12 mouse cellular contexts compared by ENCODE assay signal in genomic region chr7:112321798-112322794, GRCm38 (mm10).
DNase-seq lines count a peak whose midpoint lies in the region; ATAC-seq lines count a peak whose summit lies in the region.
"Had no signal": no experiment of that assay in that cellular context is flagged by ENCODE, and none has a peak within 500 bp of the region (broad histone marks: within the 10 kb centered on the region; RNA-seq: fewer than 3 reads in every experiment).

No protein-coding gene starts in this region.

- DNase-seq in 416B (ENCODE audit: low read depth): peak; percentile 59
- peak; percentile 67 for DNase-seq in induced T-regulatory cell, adult 2 months (ENCODE audit: low read depth)
- DNase-seq in naive thymus-derived CD4-positive, alpha-beta T cell, adult 2 months (ENCODE audit: low read depth): peak; percentile 51
- no peak for DNase-seq in forebrain, embryonic 10.5 days (ENCODE audit: extremely low spot score, low spot score)
- no peak for DNase-seq in left cerebral cortex, adult 18-20 months (ENCODE audit: low spot score in 2 of 2)
- DNase-seq in cerebellum, adult 11 months: no peak
- DNase-seq: cerebellum, adult 11-12 months; layer of hippocampus, postnatal 36 days; liver had no signal

- H3K9ac ChIP-seq in heart, embryonic 16.5 days (ENCODE audit: low read length): no peak overlapping the region
- H3K9ac ChIP-seq in heart, embryonic 11.5 days (ENCODE audit: low read depth, low read length): no peak overlapping the region

- peak overlapping the region; percentile 16; the same call in 1 of the 2 replicates for H3K27ac ChIP-seq in heart, embryonic 16.5 days (ENCODE audit: low read length)
- H3K27ac ChIP-seq in heart, embryonic 11.5 days (ENCODE audit: low read depth, low read length): no peak overlapping the region
- H3K27ac ChIP-seq in forebrain, embryonic 10.5 days: no peak overlapping the region

- peaks cover 72% of the 10 kb centered on the region for H3K36me3 ChIP-seq in heart, embryonic 16.5 days (ENCODE audit: control insufficient read depth, insufficient read depth)
- peaks cover 73% of the 10 kb centered on the region for H3K36me3 ChIP-seq in heart, embryonic 11.5 days (ENCODE audit: control insufficient read depth, insufficient read depth, low read length)
- H3K36me3 ChIP-seq in forebrain, embryonic 10.5 days (replicated peaks): no peaks in the 10 kb centered on the region

- no peak for ATAC-seq in heart, embryonic 16.5 days (replicated peaks; ENCODE audit: extremely low read depth, insufficient read depth, low FRiP score)
- ATAC-seq in heart, embryonic 11.5 days (replicated peaks; ENCODE audit: insufficient number of reproducible peaks, low FRiP score, low TSS enrichment): no peak

- 86% methylated on average over 9 of the region's 9 CpGs for WGBS in heart, embryonic 16.5 days
- WGBS in heart, embryonic 11.5 days (ENCODE audit: insufficient replicate concordance): 82% methylated on average over 9 of the region's 9 CpGs
- WGBS in forebrain, embryonic 10.5 days: 91% methylated on average over 9 of the region's 9 CpGs

- H3K4me3 ChIP-seq in heart, embryonic 16.5 days (ENCODE audit: low read length): no peak overlapping the region
- no peak overlapping the region for H3K4me3 ChIP-seq in heart, embryonic 11.5 days (ENCODE audit: low read depth, low read length)
- H3K4me3 ChIP-seq in forebrain, embryonic 10.5 days: no peak overlapping the region
- H3K4me3 ChIP-seq: megakaryocyte, embryonic 14.5 days had no signal

- no peak overlapping the region for H3K4me2 ChIP-seq in heart, embryonic 16.5 days (ENCODE audit: low read depth, low read length)
- H3K4me2 ChIP-seq in heart, embryonic 11.5 days: no peak overlapping the region

- H3K27me3 ChIP-seq in heart, embryonic 16.5 days (ENCODE audit: control insufficient read depth, insufficient read depth, low read length): no peaks in the 10 kb centered on the region
- H3K27me3 ChIP-seq in heart, embryonic 11.5 days (ENCODE audit: control insufficient read depth, insufficient read depth, low read length): no peaks in the 10 kb centered on the region
- H3K27me3 ChIP-seq in forebrain, embryonic 10.5 days (ENCODE audit: poor library complexity, severe bottlenecking): no peaks in the 10 kb centered on the region

- H3K9me3 ChIP-seq in heart, embryonic 16.5 days (replicated peaks; ENCODE audit: control insufficient read depth, low read length): no peaks in the 10 kb centered on the region
- H3K9me3 ChIP-seq in heart, embryonic 11.5 days (replicated peaks; ENCODE audit: control insufficient read depth, low read length): no peaks in the 10 kb centered on the region
- no peaks in the 10 kb centered on the region for H3K9me3 ChIP-seq in forebrain, embryonic 10.5 days
- H3K9me3 ChIP-seq: megakaryocyte, embryonic 14.5 days had no signal

- H3K4me1 ChIP-seq in heart, embryonic 16.5 days (ENCODE audit: control insufficient read depth, insufficient read depth, low read length): peaks cover 24% of the 10 kb centered on the region
- peaks cover 22% of the 10 kb centered on the region for H3K4me1 ChIP-seq in heart, embryonic 11.5 days (ENCODE audit: control insufficient read depth, insufficient read depth, low read length)
- H3K4me1 ChIP-seq in forebrain, embryonic 10.5 days: no peaks in the 10 kb centered on the region

Comparison
In these comparisons a context has a peak if more than half of its experiments do, and no peak if none do; other contexts are left out.
1. DNase-seq: peak in 416B (single experiment), induced T-regulatory cell, adult 2 months (single experiment) and naive thymus-derived CD4-positive, alpha-beta T cell, adult 2 months (single experiment); none in forebrain, embryonic 10.5 days (single experiment), left cerebral cortex, adult 18-20 months (0 of 2) and cerebellum, adult 11 months (single experiment).